ENCODE assay signal across 35 mouse cellular contexts in the genomic region with DNA sequence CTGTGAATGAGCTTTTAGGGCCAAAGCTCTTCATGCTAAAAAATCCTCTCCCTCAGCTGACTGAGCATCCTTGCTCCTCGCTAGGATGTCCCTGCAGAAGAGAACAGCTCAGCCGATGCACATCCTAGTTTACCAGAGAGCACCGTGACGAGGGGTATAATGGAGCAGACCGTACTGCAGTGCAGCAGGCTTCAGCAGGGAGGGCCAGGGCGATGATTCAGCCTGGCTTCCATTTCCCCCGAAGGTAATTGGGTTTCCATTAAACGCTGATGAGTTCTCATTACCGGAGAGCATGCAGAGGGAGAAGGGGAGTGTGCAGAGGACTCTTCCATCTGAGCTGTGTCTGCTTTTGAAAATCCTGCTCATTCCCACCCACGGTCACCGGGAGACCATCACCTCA. TPM values are rescaled to one million over a fixed set of nuclear protein-coding genes. Genes with fewer than 3 reads are reported as not detected.
DNase-seq lines count a peak whose midpoint lies in the region; ATAC-seq and TF ChIP-seq lines count a peak whose summit lies in the region.
"Had no signal": no experiment of that assay in that cellular context is flagged by ENCODE, and none has a peak within 500 bp of the region (broad histone marks: within the 10 kb centered on the region; RNA-seq: fewer than 3 reads in every experiment).

No protein-coding gene starts in this region.

- H3K27me3 ChIP-seq in midbrain, embryonic 13.5 days = no peaks in the 10 kb centered on the region
- no peaks in the 10 kb centered on the region for H3K27me3 ChIP-seq in midbrain, embryonic 10.5 days (ENCODE audit: low read depth, poor library complexity, severe bottlenecking)
- no peaks in the 10 kb centered on the region for H3K27me3 ChIP-seq in hindbrain, embryonic 14.5 days (ENCODE audit: control insufficient read depth, insufficient read depth, low read length)
- H3K27me3 ChIP-seq in midbrain, postnatal 0 days (ENCODE audit: insufficient read depth, low read length) = no peaks in the 10 kb centered on the region
- H3K27me3 ChIP-seq in embryonic facial prominence, embryonic 10.5 days (replicated peaks; ENCODE audit: low read depth, poor library complexity, severe bottlenecking) = no peaks in the 10 kb centered on the region
- H3K27me3 ChIP-seq: embryonic facial prominence, embryonic 12.5 days; Patski; stomach, embryonic 15.5 days had no signal

- H3K9ac ChIP-seq in midbrain, embryonic 13.5 days (replicated peaks) = no peak overlapping the region
- no peak overlapping the region for H3K9ac ChIP-seq in hindbrain, embryonic 14.5 days
- H3K9ac ChIP-seq in midbrain, postnatal 0 days (replicated peaks; ENCODE audit: low read length, poor library complexity, severe bottlenecking) = no peak overlapping the region
- H3K9ac ChIP-seq: embryonic facial prominence, embryonic 12.5 days; stomach, embryonic 15.5 days had no signal

- DNase-seq in midbrain, embryonic 10.5 days (ENCODE audit: low spot score) = no peak
- DNase-seq in ZHBTc4 (ENCODE audit: low read depth, low spot score) = peak; percentile 0
- DNase-seq in hindbrain, embryonic 14.5 days (ENCODE audit: low spot score) = no peak
- peak; percentile 57 for DNase-seq in midbrain, postnatal 0 days (ENCODE audit: low spot score)
- DNase-seq in adrenal gland, postnatal 4 days (ENCODE audit: low spot score in 2 of 2) = no peak
- DNase-seq in adrenal gland, postnatal 14 days = no peak
- no peak for DNase-seq in embryonic facial prominence, embryonic 10.5 days (ENCODE audit: low spot score)
- DNase-seq: adrenal gland, postnatal 10 days; cerebellum, adult 18-20 months; cerebellum, postnatal 14 days; kidney, adult 9 months; kidney, postnatal 25 days; layer of hippocampus, postnatal 36 days; lung, postnatal 4 days; thymus, adult 2 months; thymus, postnatal 4 days had no signal

- no peak overlapping the region for H3K4me3 ChIP-seq in midbrain, embryonic 13.5 days (replicated peaks)
- no peak overlapping the region for H3K4me3 ChIP-seq in midbrain, embryonic 10.5 days
- no peak overlapping the region for H3K4me3 ChIP-seq in hindbrain, embryonic 14.5 days (replicated peaks; ENCODE audit: low read length)
- no peak overlapping the region for H3K4me3 ChIP-seq in midbrain, postnatal 0 days (ENCODE audit: low read depth, low read length)
- no peak overlapping the region for H3K4me3 ChIP-seq in embryonic facial prominence, embryonic 10.5 days
- H3K4me3 ChIP-seq: embryonic facial prominence, embryonic 12.5 days; layer of hippocampus, adult 2 months; myocyte; stomach, embryonic 15.5 days had no signal

- 0 out of 2 replicates have a peak overlapping the region, but pooled peaks have one; percentile 25 for H3K27ac ChIP-seq in midbrain, embryonic 13.5 days
- H3K27ac ChIP-seq in midbrain, embryonic 10.5 days (replicated peaks) = no peak overlapping the region
- peak overlapping the region; percentile 77 for H3K27ac ChIP-seq in hindbrain, embryonic 14.5 days
- no peak overlapping the region for H3K27ac ChIP-seq in midbrain, postnatal 0 days (ENCODE audit: low read depth, low read length)
- H3K27ac ChIP-seq in embryonic facial prominence, embryonic 10.5 days (replicated peaks) = no peak overlapping the region
- H3K27ac ChIP-seq: embryonic facial prominence, embryonic 12.5 days; layer of hippocampus, adult 2 months; stomach, embryonic 15.5 days had no signal

- 76% methylated on average over 11 of the region's 11 CpGs for WGBS in midbrain, embryonic 13.5 days
- WGBS in midbrain, embryonic 10.5 days = 89% methylated on average over 11 of the region's 11 CpGs
- WGBS in hindbrain, embryonic 14.5 days = 66% methylated on average over 11 of the region's 11 CpGs
- 74% methylated on average over 11 of the region's 11 CpGs for WGBS in midbrain, postnatal 0 days
- 82% methylated on average over 11 of the region's 11 CpGs for WGBS in embryonic facial prominence, embryonic 10.5 days

- no peak for TF ChIP-seq CTCF in midbrain, postnatal 0 days (IDR thresholded peaks at IDR 0.05)

- ATAC-seq in midbrain, embryonic 13.5 days = 0 out of 2 replicates have a peak, but pooled peaks have one; percentile 60
- ATAC-seq in hindbrain, embryonic 14.5 days (ENCODE audit: low FRiP score) = peak; percentile 88
- no peak for ATAC-seq in midbrain, postnatal 0 days (ENCODE audit: low FRiP score)
- ATAC-seq: intestine, embryonic 16.5 days; Patski had no signal

- H3K36me3 ChIP-seq in midbrain, embryonic 13.5 days = no peaks in the 10 kb centered on the region
- no peaks in the 10 kb centered on the region for H3K36me3 ChIP-seq in midbrain, embryonic 10.5 days
- H3K36me3 ChIP-seq in hindbrain, embryonic 14.5 days (replicated peaks; ENCODE audit: control insufficient read depth, insufficient read depth) = 0 out of 2 replicates have a peak, but pooled peaks cover 5% of the 10 kb centered on the region
- no peaks in the 10 kb centered on the region for H3K36me3 ChIP-seq in midbrain, postnatal 0 days (ENCODE audit: insufficient read depth, low read length)
- no peaks in the 10 kb centered on the region for H3K36me3 ChIP-seq in embryonic facial prominence, embryonic 10.5 days (replicated peaks)
- H3K36me3 ChIP-seq: embryonic facial prominence, embryonic 12.5 days; stomach, embryonic 15.5 days had no signal

- H3K4me1 ChIP-seq in midbrain, embryonic 13.5 days (replicated peaks) = no peaks in the 10 kb centered on the region
- H3K4me1 ChIP-seq in midbrain, embryonic 10.5 days = no peaks in the 10 kb centered on the region
- H3K4me1 ChIP-seq in hindbrain, embryonic 14.5 days (replicated peaks; ENCODE audit: control insufficient read depth, insufficient read depth, low read length) = 0 out of 2 replicates have a peak, but pooled peaks cover 7% of the 10 kb centered on the region
- H3K4me1 ChIP-seq in midbrain, postnatal 0 days (ENCODE audit: insufficient read depth, low read length) = no peaks in the 10 kb centered on the region
- no peaks in the 10 kb centered on the region for H3K4me1 ChIP-seq in embryonic facial prominence, embryonic 10.5 days
- H3K4me1 ChIP-seq: embryonic facial prominence, embryonic 12.5 days; stomach, embryonic 15.5 days had no signal

- H3K9me3 ChIP-seq in midbrain, embryonic 13.5 days = no peaks in the 10 kb centered on the region
- H3K9me3 ChIP-seq in midbrain, embryonic 10.5 days (replicated peaks) = no peaks in the 10 kb centered on the region
- no peaks in the 10 kb centered on the region for H3K9me3 ChIP-seq in hindbrain, embryonic 14.5 days (ENCODE audit: control insufficient read depth, low read length)
- H3K9me3 ChIP-seq in midbrain, postnatal 0 days (ENCODE audit: low read length) = no peaks in the 10 kb centered on the region
- no peaks in the 10 kb centered on the region for H3K9me3 ChIP-seq in embryonic facial prominence, embryonic 10.5 days
- H3K9me3 ChIP-seq: embryonic facial prominence, embryonic 12.5 days; stomach, embryonic 15.5 days had no signal

- no peak overlapping the region for H3K4me2 ChIP-seq in midbrain, embryonic 13.5 days (replicated peaks)
- H3K4me2 ChIP-seq in hindbrain, embryonic 14.5 days (replicated peaks) = no peak overlapping the region
- H3K4me2 ChIP-seq in midbrain, postnatal 0 days (ENCODE audit: low read depth, low read length, poor library complexity, severe bottlenecking) = no peak overlapping the region
- H3K4me2 ChIP-seq: embryonic facial prominence, embryonic 12.5 days; heart, embryonic 11.5 days; stomach, embryonic 15.5 days had no signal

RNA-seq across cellular contexts. Expression of a gene that starts 57.3 kb away (rescaled TPM):
- polyA plus RNA-seq in midbrain, embryonic 13.5 days (2015; fragmentation: Nextera tagmentation; extraction: Ambion mirVana) = 32.5 and 39.0 TPM in 2 replicates
- 36.8 and 38.5 TPM in 2 replicates for polyA plus RNA-seq in midbrain, embryonic 10.5 days (2016; fragmentation: Nextera tagmentation; extraction: Ambion mirVana)
- polyA plus RNA-seq in hindbrain, embryonic 14.5 days (2014; fragmentation: Nextera tagmentation; extraction: Ambion mirVana) = 22.0 and 27.0 TPM in 2 replicates
- total RNA-seq in midbrain, postnatal 0 days (2014; rRNA removed) = 2.0 and 4.5 TPM in 2 replicates
- 10.0 and 11.3 TPM in 2 replicates for polyA plus RNA-seq in midbrain, postnatal 0 days (2015; fragmentation: Nextera tagmentation; extraction: Ambion mirVana)
- 10 to 100 TPM; 25.1 to 30.7 TPM for total RNA-seq in adrenal gland, postnatal 4 days (2021)
- total RNA-seq in adrenal gland, postnatal 14 days (2021) = 19.3 and 21.0 TPM in 2 replicates
- 29.0 and 32.2 TPM in 2 replicates for polyA plus RNA-seq in embryonic facial prominence, embryonic 10.5 days (2016; fragmentation: Nextera tagmentation; extraction: Ambion mirVana)
- polyA plus RNA-seq: liver, adult 2 months had no signal

RNA-seq across cellular contexts. Expression of a gene that starts 58.0 kb away (rescaled TPM):
- not detected in 2 replicates for polyA plus RNA-seq in midbrain, embryonic 13.5 days (2015; fragmentation: Nextera tagmentation; extraction: Ambion mirVana)
- not detected in 2 replicates for polyA plus RNA-seq in midbrain, embryonic 10.5 days (2016; fragmentation: Nextera tagmentation; extraction: Ambion mirVana)
- polyA plus RNA-seq in hindbrain, embryonic 14.5 days (2014; fragmentation: Nextera tagmentation; extraction: Ambion mirVana) = 0.26 and 0.63 TPM in 2 replicates
- not detected in 2 replicates for total RNA-seq in midbrain, postnatal 0 days (2014; rRNA removed)
- not detected in 2 replicates for polyA plus RNA-seq in midbrain, postnatal 0 days (2015; fragmentation: Nextera tagmentation; extraction: Ambion mirVana)
- total RNA-seq in adrenal gland, postnatal 4 days (2021) = not detected
- total RNA-seq in adrenal gland, postnatal 14 days (2021) = not detected in 2 replicates
- polyA plus RNA-seq in embryonic facial prominence, embryonic 10.5 days (2016; fragmentation: Nextera tagmentation; extraction: Ambion mirVana) = 0.14 TPM in 1 of 2 replicates, not detected in the other
- total RNA-seq: adrenal gland, postnatal 10 days; ES-E14; gastrocnemius, adult 8-10 months; hematopoietic stem cell, adult 5-6 weeks; layer of hippocampus, adult 2 months; layer of hippocampus, postnatal 36 days; left cerebral cortex, postnatal 10 days; liver, adult 2 months had no signal
- polyA plus RNA-seq: embryonic facial prominence, embryonic 12.5 days; forebrain, embryonic 11.5 days; gonadal fat pad, adult 2 months; heart, embryonic 11.5 days; heart, postnatal 0 days; intestine, embryonic 16.5 days; limb, embryonic 11.5 days; liver, adult 2 months; liver, embryonic 16.5 days; lung, embryonic 16.5 days; myocyte; thymus, adult 2 months had no signal

Comparison
In these comparisons a context has a peak if more than half of its experiments do, and no peak if none do; other contexts are left out.
1. H3K27ac ChIP-seq: peak in midbrain, embryonic 13.5 days (single experiment) and hindbrain, embryonic 14.5 days (single experiment); none in midbrain, embryonic 10.5 days (single experiment), midbrain, postnatal 0 days (single experiment) and embryonic facial prominence, embryonic 10.5 days (single experiment).
2. DNase-seq: peak in ZHBTc4 (single experiment) and midbrain, postnatal 0 days (single experiment); none in midbrain, embryonic 10.5 days (single experiment), hindbrain, embryonic 14.5 days (single experiment), adrenal gland, postnatal 4 days (0 of 2), adrenal gland, postnatal 14 days (single experiment) and embryonic facial prominence, embryonic 10.5 days (single experiment).